Mouse (Mus musculus) midbrain, postnatal 0 days (tissue): Measurements from ENCODE around the gene Gna15. TPM values are rescaled to one million over a fixed set of nuclear protein-coding genes. Genes with fewer than 3 reads are reported as not detected.
A peak's percentile ranks its signal among the peaks of the same experiment; 100 is the strongest.

Source experiments
- ATAC-seq: fragments of 200-750 bp; cut with Nextera tagmentation; 2 replicates; pipeline ENCODE4 v1.8.0; 2017; ENCODE audit warnings: moderate number of reproducible peaks, mild to moderate bottlenecking, moderate TSS enrichment, moderate library complexity; ENCODE audit not compliant: low FRiP score
- DNase-seq: peaks from one replicate; pipeline ENCODE4 v3.0.0-alpha.2; 2015; ENCODE audit warnings: low spot score
- H3K27ac ChIP-seq: fragments of 300-500 bp; sonication (generic); 2 replicates; pipeline ENCODE4 v1.5.1; 2014; ENCODE audit warnings: low read depth, mild to moderate bottlenecking, low read length, mixed read lengths
- H3K27me3 ChIP-seq: fragments of 300-500 bp; sonication (generic); 2 replicates; pipeline ENCODE4 v1.6.1; 2014; ENCODE audit warnings: low read length, control low read depth, mixed read lengths; ENCODE audit not compliant: insufficient read depth
- H3K36me3 ChIP-seq: fragments of 300-500 bp; sonication (generic); 2 replicates; pipeline ENCODE4 v1.6.1; 2014; ENCODE audit warnings: low read length, control low read depth, mixed read lengths; ENCODE audit not compliant: insufficient read depth
- H3K4me1 ChIP-seq: fragments of 300-500 bp; sonication (generic); 2 replicates; pipeline ENCODE4 v1.6.1; 2014; ENCODE audit warnings: mild to moderate bottlenecking, control low read depth, antibody characterized with exemption, low read length, mixed read lengths; ENCODE audit not compliant: insufficient read depth
- H3K4me2 ChIP-seq: fragments of 300-500 bp; sonication (generic); 2 replicates; pipeline ENCODE4 v1.6.1; 2014; ENCODE audit warnings: low read depth, mild to moderate bottlenecking, low read length, mixed read lengths; ENCODE audit not compliant: poor library complexity, severe bottlenecking
- H3K4me3 ChIP-seq: fragments of 300-500 bp; sonication (generic); 2 replicates; pipeline ENCODE4 v1.5.1; 2014; ENCODE audit warnings: low read depth, mild to moderate bottlenecking, low read length, moderate library complexity
- H3K9ac ChIP-seq: fragments of 300-500 bp; sonication (generic); replicated peaks from 2 replicates; pipeline ENCODE4 v1.6.1; 2014; ENCODE audit warnings: mild to moderate bottlenecking, low read length, moderate library complexity, mixed read lengths; ENCODE audit not compliant: poor library complexity, severe bottlenecking
- H3K9me3 ChIP-seq: fragments of 300-500 bp; sonication (generic); 2 replicates; pipeline ENCODE4 v1.6.1; 2016; ENCODE audit warnings: low read length, control low read depth
- CTCF ChIP-seq: IDR thresholded peaks from 2 replicates; pipeline ENCODE4 v1.5.1; 2016; ENCODE audit warnings: antibody characterized with exemption, mild to moderate bottlenecking
- WGBS: fragments of 180-500 bp; shearing (Covaris S2); extraction: QIAGEN DNeasy Blood & Tissue Kit; methylation state at CpG from one replicate; pipeline ENCODE4 v1.1.7; 2014; 5-methylcytosine and 5-hydroxymethylcytosine counted together
- polyA plus RNA-seq: library from polyadenylated mRNA; unstranded; fragments of >200 nt; fragmentation: Nextera tagmentation; extraction: Ambion mirVana; gene quantifications from 2 replicates; pipeline ENCODE4 v1.2.1, GENCODE M21; 2015
- total RNA-seq: library from RNA; depleted of rRNA; stranded (reverse); fragments of >200 nt; gene quantifications from 2 replicates; pipeline ENCODE4 v1.2.3, GENCODE M21; 2014

Gene Gna15
- total and polyA plus RNA-seq, 2 experiments from 2014 or later = 1.2 to 2.1 TPM

- H3K4me2 ChIP-seq = peak overlapping the region; percentile 94
- no peaks in the 10 kb centered on the region for H3K27me3 ChIP-seq
- TF ChIP-seq CTCF = no peak
- H3K9ac ChIP-seq = peak overlapping the region; percentile 93
- H3K36me3 ChIP-seq = no peaks in the 10 kb centered on the region
- no peak for DNase-seq
- peak overlapping the region; percentile 89 for H3K27ac ChIP-seq
- peak overlapping the region; percentile 95 for H3K4me3 ChIP-seq
- under 1% methylated on average over 76 of the region's 93 CpGs for WGBS
- ATAC-seq = peak; percentile 1
- H3K9me3 ChIP-seq = no peaks in the 10 kb centered on the region
- H3K4me1 ChIP-seq = peaks cover 20% of the 10 kb centered on the region
Measured at GRCm38 (mm10) chr10:81544296-81545160, 20.5 kb upstream of the Gna15 start.

- H3K27me3 ChIP-seq = no peaks in the 10 kb centered on the region
- H3K9me3 ChIP-seq = no peaks in the 10 kb centered on the region
- H3K27ac ChIP-seq = no peak overlapping the region
- DNase-seq = no peak
- H3K36me3 ChIP-seq = no peaks in the 10 kb centered on the region; the same call in 1 of the 2 replicates
- 67% methylated on average over 1 of the region's 1 CpGs for WGBS
- peak overlapping the region; percentile 95 for H3K4me3 ChIP-seq
- no peak for ATAC-seq
- H3K4me2 ChIP-seq = peak overlapping the region; percentile 94
- peaks cover 20% of the 10 kb centered on the region for H3K4me1 ChIP-seq
- no peak for TF ChIP-seq CTCF
- H3K9ac ChIP-seq = peak overlapping the region; percentile 93
Measured at GRCm38 (mm10) chr10:81543633-81544032, 19.6 kb upstream of the Gna15 start.

- 72% methylated on average over 7 of the region's 7 CpGs for WGBS
- H3K27ac ChIP-seq = no peak overlapping the region
- H3K36me3 ChIP-seq = no peaks in the 10 kb centered on the region; the same call in 1 of the 2 replicates
- DNase-seq (no peak), ATAC-seq (no peak)
- peak overlapping the region; percentile 94 for H3K4me2 ChIP-seq
- H3K9me3 ChIP-seq = no peaks in the 10 kb centered on the region
- no peak for TF ChIP-seq CTCF
- H3K9ac ChIP-seq = peak overlapping the region; percentile 93
- peak overlapping the region; percentile 95 for H3K4me3 ChIP-seq
- peaks cover 20% of the 10 kb centered on the region for H3K4me1 ChIP-seq
- no peaks in the 10 kb centered on the region for H3K27me3 ChIP-seq
Measured at GRCm38 (mm10) chr10:81542727-81543460, 18.9 kb upstream of the Gna15 start.

- no peaks in the 10 kb centered on the region for H3K9me3 ChIP-seq
- no peaks in the 10 kb centered on the region; the same call in 1 of the 2 replicates for H3K36me3 ChIP-seq
- no peak for TF ChIP-seq CTCF
- no peak overlapping the region for H3K4me2 ChIP-seq
- no peak for DNase-seq
- H3K9ac ChIP-seq = no peak overlapping the region
- H3K4me3 ChIP-seq = no peak overlapping the region
- no peaks in the 10 kb centered on the region for H3K27me3 ChIP-seq
- no peak for ATAC-seq
- H3K27ac ChIP-seq = no peak overlapping the region
- WGBS = 78% methylated on average over 10 of the region's 10 CpGs
- H3K4me1 ChIP-seq = peaks cover 20% of the 10 kb centered on the region
Measured at GRCm38 (mm10) chr10:81541803-81542202, 17.8 kb upstream of the Gna15 start.

- 86% methylated on average over 5 of the region's 5 CpGs for WGBS
- Histone ChIP-seq H3K27ac (no peak overlapping the region), H3K36me3 (no peaks in the 10 kb centered on the region; the same call in 1 of the 2 replicates), H3K9me3 (no peaks in the 10 kb centered on the region), H3K27me3 (no peaks in the 10 kb centered on the region), H3K9ac (no peak overlapping the region), H3K4me3 (no peak overlapping the region), H3K4me2 (no peak overlapping the region), H3K4me1 (peaks cover 20% of the 10 kb centered on the region)
- no peak for TF ChIP-seq CTCF
- DNase-seq (no peak), ATAC-seq (no peak)
Measured at GRCm38 (mm10) chr10:81541363-81541762, 17.3 kb upstream of the Gna15 start.
